Mouse (Mus musculus): ENCODE results near the gene Vmn2r15. TPM values are rescaled to one million over a fixed set of nuclear protein-coding genes. Genes with fewer than 3 reads are reported as not detected.

Gene Vmn2r15
- not detected for total RNA-seq (2023)

GRCm38 (mm10) chr5:109297544-109297943 is at the start of gene Vmn2r15:
TSS of gene Vmn2r15 (minus strand) at chr5:109297644.

GRCm38 (mm10) chr5:109329862-109330261 is 32.4 kb upstream of the Vmn2r15 start, which contains the start of gene Vmn2r16:
TSS of gene Vmn2r16 (plus strand) at chr5:109330162.

Other genes starting within 250 kb of the Vmn2r15 start
- not detected for gene Vmn2r11, start 238.1 kb downstream of the Vmn2r15 start, total RNA-seq (2023)
- not detected for gene Vmn2r12, start 199.7 kb downstream of the Vmn2r15 start, total RNA-seq (2023)
- not detected for gene Vmn2r13, start 105.4 kb downstream of the Vmn2r15 start, total RNA-seq (2023)
- not detected for gene Vmn2r14, start 72.9 kb downstream of the Vmn2r15 start, total RNA-seq (2023)
- not detected for gene Vmn2r16, start 32.5 kb upstream of the Vmn2r15 start, total RNA-seq (2023)
- not detected for gene Vmn2r17, start 122.0 kb upstream of the Vmn2r15 start, total RNA-seq (2023)

All from neutrophil, adult 59 days (primary cell).